Mouse (Mus musculus) MEL (cell line): ENCODE measurements at regions not wholly inside any gene's neighbourhood (a gene's known extent, or its start where the extent isn't known, plus 50 kb on each side); places are given as distances from the start of the nearest gene placed in this dataset.
"Not testable (repeated sequence)": the region's sequence is repeated elsewhere in the genome, so short reads cannot be mapped to it uniquely, and the experiment has no call there.

Experiments used
- DNase-seq: peaks from one replicate; pipeline ENCODE4 v3.0.0; 2011; ENCODE audit warnings: low read depth, low spot score
- H3K27ac ChIP-seq: 2 replicates; pipeline ENCODE4 v1.5.1; 2012; ENCODE audit warnings: low read depth, mild to moderate bottlenecking, control low read depth, low read length, moderate library complexity; ENCODE audit not compliant: control insufficient read depth
- H3K27me3 ChIP-seq, 2 experiments: fragments of 150-350 bp in 1 of 2; sonication (generic) in 1 of 2; 2 replicates each; pipeline ENCODE4 v1.6.1; 2012; ENCODE audit warnings: low read length in 2 of 2, mild to moderate bottlenecking in 2 of 2, improper control_type of control experiment in 1 of 2, moderate library complexity in 1 of 2; ENCODE audit not compliant: insufficient read depth in 2 of 2, control insufficient read depth in 1 of 2
- H3K36me3 ChIP-seq, 2 experiments: 2 replicates each; pipeline ENCODE4 v1.6.1; 2012 to 2014; ENCODE audit warnings: low read length in 2 of 2, improper control_type of control experiment in 1 of 2, inconsistent platforms in 1 of 2, mild to moderate bottlenecking in 1 of 2; ENCODE audit not compliant: insufficient read depth in 2 of 2, control insufficient read depth in 1 of 2
- H3K4me1 ChIP-seq, 2 experiments: fragments of 150-350 bp in 1 of 2; sonication (generic) in 1 of 2; 2 replicates each; pipeline ENCODE4 v1.6.1; 2012; ENCODE audit warnings: low read length in 2 of 2, improper control_type of control experiment in 1 of 2, mild to moderate bottlenecking in 1 of 2; ENCODE audit not compliant: insufficient read depth in 2 of 2, control insufficient read depth in 1 of 2
- H3K4me3 ChIP-seq, 2 experiments: fragments of 150-350 bp in 1 of 2; sonication (generic) in 1 of 2; 2 replicates each; pipeline ENCODE4 v1.5.1; 2012; ENCODE audit warnings: low read depth in 2 of 2, low read length in 2 of 2, mild to moderate bottlenecking in 2 of 2, moderate library complexity in 2 of 2, control low read depth in 1 of 2, improper control_type of control experiment in 1 of 2; ENCODE audit not compliant: control insufficient read depth in 1 of 2, insufficient read depth in 1 of 2
- H3K79me2 ChIP-seq: 2 replicates; pipeline ENCODE4 v1.6.1; 2012; ENCODE audit warnings: mild to moderate bottlenecking, low read length, moderate library complexity; ENCODE audit not compliant: control insufficient read depth, poor library complexity, insufficient read depth
- H3K9ac ChIP-seq: 2 replicates; pipeline ENCODE4 v1.6.1; 2012; ENCODE audit warnings: low read depth, mild to moderate bottlenecking, control low read depth, low read length, moderate library complexity; ENCODE audit not compliant: control insufficient read depth, poor library complexity, severe bottlenecking
- H3K9me3 ChIP-seq: fragments of 150-350 bp; sonication (generic); replicated peaks from 2 replicates; pipeline ENCODE4 v1.6.1; 2012; ENCODE audit warnings: mild to moderate bottlenecking, low read length, improper control_type of control experiment, moderate library complexity; ENCODE audit not compliant: insufficient read depth
- CTCF ChIP-seq, 3 experiments: IDR thresholded peaks in 2 of 3; conservative IDR thresholded peaks in 1 of 3; 2 replicates each; pipeline ENCODE4 v1.5.1; 2011 to 2012; ENCODE audit warnings: low read length in 3 of 3, low read depth in 2 of 3, mild to moderate bottlenecking in 2 of 3, improper control_type of control experiment in 1 of 3, inconsistent platforms in 1 of 3, mixed read lengths in 1 of 3, moderate library complexity in 1 of 3; ENCODE audit not compliant: control insufficient read depth in 1 of 3, insufficient read depth in 1 of 3, poor library complexity in 1 of 3, severe bottlenecking in 1 of 3
- EP300 ChIP-seq, 2 experiments: IDR thresholded peaks; 2 replicates each; pipeline ENCODE4 v1.6.1; 2011; ENCODE audit warnings: improper control_type of control experiment in 2 of 2, low read length in 2 of 2, low read depth in 1 of 2, mild to moderate bottlenecking in 1 of 2
- ETS1 ChIP-seq: IDR thresholded peaks from 2 replicates; pipeline ENCODE4 v1.6.1; 2012; ENCODE audit warnings: low read depth, mild to moderate bottlenecking, inconsistent platforms, low read length, improper control_type of control experiment, moderate library complexity
- GATA1 ChIP-seq: IDR thresholded peaks from 2 replicates; pipeline ENCODE4 v1.6.1; 2011; ENCODE audit warnings: low read depth, low read length, improper control_type of control experiment
- KAT2A ChIP-seq: conservative IDR thresholded peaks from 2 replicates; pipeline ENCODE4 v1.6.1; 2012; ENCODE audit warnings: low read depth, low read length, improper control_type of control experiment, inconsistent platforms
- MAFK ChIP-seq: IDR thresholded peaks from 2 replicates; pipeline ENCODE4 v1.6.1; 2011; ENCODE audit warnings: low read depth, mild to moderate bottlenecking, low read length, improper control_type of control experiment, borderline replicate concordance
- MAX ChIP-seq: IDR thresholded peaks from 2 replicates; pipeline ENCODE4 v1.6.1; 2011; ENCODE audit warnings: low read length, improper control_type of control experiment
- NRF1 ChIP-seq: IDR thresholded peaks from 2 replicates; pipeline ENCODE4 v1.6.1; 2014; ENCODE audit warnings: low read depth, mild to moderate bottlenecking, inconsistent platforms, low read length, improper control_type of control experiment, moderate library complexity; ENCODE audit not compliant: poor library complexity, insufficient read depth, severe bottlenecking
- POLR2A ChIP-seq, 2 experiments: IDR thresholded peaks; 2 replicates each; pipeline ENCODE4 v1.6.1; 2011 to 2012; ENCODE audit warnings: low read length in 2 of 2, mild to moderate bottlenecking in 2 of 2, control low read depth in 1 of 2, improper control_type of control experiment in 1 of 2, low read depth in 1 of 2, moderate library complexity in 1 of 2; ENCODE audit not compliant: control insufficient read depth in 1 of 2, insufficient read depth in 1 of 2, poor library complexity in 1 of 2
- RCOR1 ChIP-seq: IDR thresholded peaks from 2 replicates; pipeline ENCODE4 v1.6.1; 2012; ENCODE audit warnings: low read depth, mild to moderate bottlenecking, inconsistent platforms, low read length, improper control_type of control experiment
- SIN3A ChIP-seq: IDR thresholded peaks from 2 replicates; pipeline ENCODE4 v1.6.1; 2012; ENCODE audit warnings: low read length, improper control_type of control experiment, inconsistent platforms
- TAL1 ChIP-seq: IDR thresholded peaks from 2 replicates; pipeline ENCODE4 v1.6.1; 2012; ENCODE audit warnings: mild to moderate bottlenecking, inconsistent platforms, low read length, moderate library complexity, mixed read lengths
- TBP ChIP-seq: IDR thresholded peaks from 2 replicates; pipeline ENCODE4 v1.8.0; 2011; ENCODE audit warnings: low read depth, low read length, improper control_type of control experiment
- USF2 ChIP-seq, 2 experiments: IDR thresholded peaks; 2 replicates each; pipeline ENCODE4 v1.6.1; 2011 to 2012; ENCODE audit warnings: improper control_type of control experiment in 2 of 2, low read length in 2 of 2, borderline replicate concordance in 1 of 2, inconsistent platforms in 1 of 2, low read depth in 1 of 2, mild to moderate bottlenecking in 1 of 2; ENCODE audit not compliant: insufficient read depth in 1 of 2

DNA sequence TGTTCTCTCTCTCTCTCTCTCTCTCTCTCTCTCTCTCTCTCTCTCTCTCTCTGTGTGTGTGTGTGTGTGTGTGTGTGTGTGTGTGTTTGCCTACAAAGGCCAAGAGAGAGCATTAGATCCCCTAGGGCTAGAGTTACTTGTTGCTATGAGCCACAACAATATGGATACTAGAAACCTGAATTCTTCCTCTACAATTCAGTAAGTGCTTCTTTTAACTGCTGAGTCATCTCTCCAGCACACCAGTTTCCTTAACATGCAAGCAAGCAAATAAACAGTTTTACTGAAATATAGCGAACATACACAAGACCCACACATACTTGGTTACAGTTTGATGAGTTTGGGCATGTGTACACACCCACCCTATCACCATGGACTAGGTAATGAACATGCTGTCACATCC lies 486.1 kb upstream of the Gulo start (continued):
- no peak for TF ChIP-seq USF2 (IDR thresholded peaks at IDR 0.05; ENCODE audit: borderline replicate concordance in 1 of 2, insufficient read depth in 1 of 2, low read depth in 1 of 2, low read length in 2 of 2)

DNA sequence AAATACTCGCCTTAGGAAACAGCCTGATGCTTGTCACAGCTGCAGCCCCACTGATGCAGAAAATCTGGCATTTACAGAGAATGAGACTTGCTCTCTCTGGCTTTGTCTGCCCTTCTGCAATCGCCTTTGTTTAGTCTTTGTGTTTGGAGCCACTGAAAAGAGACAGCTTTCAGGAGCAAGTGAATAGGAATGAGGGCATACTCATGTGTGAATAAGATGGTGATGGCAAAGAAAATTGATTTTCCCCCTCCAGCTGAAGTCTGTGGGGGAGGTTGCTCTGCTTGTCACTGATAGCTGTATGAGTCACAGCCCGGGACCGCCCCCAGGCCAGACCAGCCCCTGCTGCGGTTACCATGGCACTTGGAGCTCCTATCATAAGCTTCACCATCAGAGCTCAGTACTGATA lies 485.5 kb upstream of the Gulo start:
- Histone ChIP-seq H3K27ac (peak overlapping the region; percentile 16; the same call in 1 of the 2 replicates), H3K4me1 (peaks cover 0 to 9% of the 10 kb centered on the region in 2 experiments; a peak in 2 of 4 replicates), H3K36me3 (peaks cover 0 to 15% of the 10 kb centered on the region in 2 experiments; a peak in 2 of 4 replicates), H3K4me3 (no peak overlapping the region), H3K9me3 (no peaks in the 10 kb centered on the region), H3K79me2 (no peaks in the 10 kb centered on the region), H3K9ac (no peak overlapping the region), H3K27me3 (no peaks in the 10 kb centered on the region; a peak in 1 of 4 replicates)
- DNase-seq = peak; percentile 77
- no peak for TF ChIP-seq SIN3A
- TF ChIP-seq EP300 (IDR thresholded peaks at IDR 0.05; ENCODE audit: low read depth in 1 of 2, low read length in 2 of 2) = peak; percentile 50 to 70
- TF ChIP-seq MAFK = no peak
- TF ChIP-seq MAX = no peak
- TF ChIP-seq CTCF (IDR thresholded peaks at IDR 0.05 in 2 of 3, conservative IDR thresholded peaks at IDR 0.05 in 1 of 3; ENCODE audit: control insufficient read depth in 1 of 3, insufficient read depth in 1 of 3, low read depth in 2 of 3, low read length in 3 of 3, poor library complexity in 1 of 3, severe bottlenecking in 1 of 3) = no peak
- no peak for TF ChIP-seq POLR2A (IDR thresholded peaks at IDR 0.05; ENCODE audit: control insufficient read depth in 1 of 2, insufficient read depth in 1 of 2, low read depth in 1 of 2, low read length in 2 of 2, poor library complexity in 1 of 2)
- peak; percentile 62; the same call in 1 of the 2 replicates for TF ChIP-seq GATA1
- no peak for TF ChIP-seq ETS1
- no peak for TF ChIP-seq TBP
- TF ChIP-seq KAT2A = no peak
- TF ChIP-seq NRF1 = no peak
- peak; percentile 22; the same call in 1 of the 2 replicates for TF ChIP-seq TAL1

DNA sequence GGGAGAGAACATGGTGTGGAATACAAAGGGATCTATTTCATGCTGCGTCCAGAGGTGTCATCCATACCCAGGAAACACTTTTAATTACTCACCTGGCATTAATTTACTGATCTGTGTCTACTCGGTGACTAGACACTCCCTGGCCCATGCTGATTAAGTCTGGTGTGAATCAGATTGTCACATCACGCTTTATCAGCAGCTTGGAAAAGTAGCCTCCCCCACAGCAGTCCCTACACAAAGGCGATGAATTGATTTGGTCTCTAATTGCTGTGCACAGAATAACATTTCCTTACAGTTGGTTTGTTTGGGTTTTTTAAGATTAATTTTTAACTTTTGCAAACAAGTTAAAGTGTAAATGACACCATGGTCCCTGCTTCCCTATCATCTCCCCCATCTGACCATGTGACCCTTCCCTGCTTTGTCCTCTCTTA lies 484.7 kb upstream of the Gulo start:
- DNase-seq = no peak
- Histone ChIP-seq H3K9ac (no peak overlapping the region), H3K4me3 (no peak overlapping the region), H3K9me3 (no peaks in the 10 kb centered on the region), H3K4me1 (peaks cover 0 to 9% of the 10 kb centered on the region in 2 experiments; a peak in 2 of 4 replicates), H3K27ac (no peak overlapping the region), H3K27me3 (no peaks in the 10 kb centered on the region; a peak in 1 of 4 replicates), H3K79me2 (no peaks in the 10 kb centered on the region), H3K36me3 (peaks cover 0 to 15% of the 10 kb centered on the region in 2 experiments; a peak in 2 of 4 replicates)
- TF ChIP-seq RCOR1 (no peak), GATA1 (peak; percentile 28; the same call in 1 of the 2 replicates)

DNA sequence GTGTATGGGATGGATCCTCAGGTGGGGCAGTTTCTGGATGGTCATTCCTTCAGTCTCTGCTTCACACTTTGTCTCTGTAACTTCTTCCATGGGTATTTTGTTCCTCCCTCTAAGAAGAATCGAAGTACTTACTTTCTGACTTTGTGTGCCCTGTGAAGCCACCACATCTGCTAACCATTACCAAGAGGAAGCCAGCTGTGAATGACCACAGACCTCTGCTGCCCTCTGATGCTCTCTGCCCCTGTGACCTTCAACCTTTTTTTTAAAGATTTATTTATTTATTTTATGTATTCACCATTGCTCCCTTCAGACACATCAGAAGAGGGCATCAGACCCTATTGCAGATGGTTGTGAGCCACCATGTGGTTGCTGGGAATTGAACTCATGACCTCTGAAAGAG lies 475.7 kb upstream of the Gulo start:
- H3K27me3 ChIP-seq, H3K36me3 ChIP-seq, H3K9ac ChIP-seq, DNase-seq, H3K79me2 ChIP-seq, H3K4me1 ChIP-seq, H3K27ac ChIP-seq, H3K9me3 ChIP-seq, H3K4me3 ChIP-seq: not testable (repeated sequence)
